Mouse (Mus musculus): ENCODE measurements around the gene Cebpe. TPM values are rescaled to one million over a fixed set of nuclear protein-coding genes. Genes with fewer than 3 reads are reported as not detected.

Cebpe gene
- total RNA-seq (2021): not detected

DNA sequence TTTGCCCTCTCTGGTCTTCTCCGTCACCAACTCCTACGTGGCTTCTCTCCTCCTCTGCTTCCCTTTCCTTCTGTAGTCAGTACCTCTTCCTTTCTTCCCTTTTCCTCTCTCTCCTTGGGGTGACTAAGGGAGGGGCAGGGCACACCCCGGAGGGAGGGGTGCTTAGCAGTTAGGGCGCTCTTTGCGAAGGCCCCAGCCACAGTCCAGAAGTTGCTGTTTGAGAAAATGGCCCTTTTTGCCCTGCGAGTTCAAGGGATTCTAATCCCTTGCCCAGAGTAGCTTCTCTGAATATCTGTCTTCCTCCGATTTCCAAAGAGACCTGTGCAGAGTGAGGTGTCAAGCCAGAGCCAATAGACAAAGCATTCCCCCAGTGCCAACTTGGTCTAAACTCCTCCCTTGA is at the start of gene Cebpe:
TSS of gene Cebpe (minus strand) at position 101 of the 400 bp plus-strand sequence.
- no peak for DNase-seq (ENCODE audit: extremely low spot score in 1 of 2, low spot score in 1 of 2)

- no peak for DNase-seq (ENCODE audit: extremely low spot score in 1 of 2, low spot score in 1 of 2)
Observed at GRCm38 (mm10) chr14:54756382-54756781, 44.4 kb upstream of the Cebpe start.

- DNase-seq (ENCODE audit: extremely low spot score in 1 of 2, low spot score in 1 of 2): no peak
Observed at GRCm38 (mm10) chr14:54754602-54755018, 42.6 kb upstream of the Cebpe start.

DNA sequence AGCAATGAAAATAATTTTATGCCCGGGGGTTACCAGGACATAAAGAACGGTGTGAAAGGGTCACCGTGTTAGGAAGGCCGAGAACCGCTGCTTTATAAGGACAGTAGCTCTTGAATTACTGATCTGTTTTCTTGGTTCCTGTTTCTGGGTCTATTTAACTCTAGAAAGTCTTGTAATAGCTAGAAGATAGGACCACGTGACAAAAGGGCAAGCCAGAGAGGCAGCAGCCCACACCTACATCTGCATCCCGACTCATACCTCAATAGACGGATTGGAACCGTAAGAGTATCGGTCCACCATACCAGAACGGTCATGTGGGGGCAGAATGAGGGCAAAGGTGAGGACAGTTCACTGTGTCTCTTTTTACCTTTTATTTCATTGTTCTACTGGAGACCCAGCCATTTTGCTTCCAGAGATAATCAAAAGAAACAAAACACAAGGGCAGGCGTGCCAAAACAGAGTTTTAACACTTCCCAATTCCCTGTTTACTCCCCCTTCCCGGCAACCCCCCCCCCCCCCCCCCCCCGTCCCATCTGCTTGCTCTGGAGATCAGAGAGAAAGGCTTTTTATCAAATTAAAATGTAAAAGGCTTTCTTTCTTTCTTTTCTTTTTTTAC is 42.1 kb upstream of the Cebpe start:
- DNase-seq (ENCODE audit: extremely low spot score in 1 of 2, low spot score in 1 of 2): no peak

DNA sequence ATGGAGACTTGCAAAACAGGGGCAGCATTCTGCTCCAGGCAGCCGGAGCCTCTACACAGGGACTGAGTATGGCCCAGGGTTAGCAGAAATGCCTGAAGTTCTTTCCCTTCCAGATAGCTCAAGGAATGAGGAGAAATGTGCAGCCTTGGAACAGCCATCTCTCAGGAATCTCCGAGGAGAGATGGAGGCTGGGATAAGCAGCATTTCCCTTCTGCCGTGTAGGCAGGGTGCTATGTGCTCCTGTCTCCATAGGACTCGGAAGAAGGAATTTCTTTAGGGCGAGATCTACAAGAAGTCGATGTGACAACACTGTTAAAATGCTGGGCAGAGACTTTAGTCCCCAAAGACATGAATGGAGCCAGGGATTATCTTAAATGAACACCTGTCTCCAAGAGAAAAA is 41.0 kb upstream of the Cebpe start:
- no peak for DNase-seq (ENCODE audit: extremely low spot score in 1 of 2, low spot score in 1 of 2)

- no peak for DNase-seq (ENCODE audit: extremely low spot score in 1 of 2, low spot score in 1 of 2)
Observed at GRCm38 (mm10) chr14:54751768-54752167, 39.8 kb upstream of the Cebpe start.

DNA sequence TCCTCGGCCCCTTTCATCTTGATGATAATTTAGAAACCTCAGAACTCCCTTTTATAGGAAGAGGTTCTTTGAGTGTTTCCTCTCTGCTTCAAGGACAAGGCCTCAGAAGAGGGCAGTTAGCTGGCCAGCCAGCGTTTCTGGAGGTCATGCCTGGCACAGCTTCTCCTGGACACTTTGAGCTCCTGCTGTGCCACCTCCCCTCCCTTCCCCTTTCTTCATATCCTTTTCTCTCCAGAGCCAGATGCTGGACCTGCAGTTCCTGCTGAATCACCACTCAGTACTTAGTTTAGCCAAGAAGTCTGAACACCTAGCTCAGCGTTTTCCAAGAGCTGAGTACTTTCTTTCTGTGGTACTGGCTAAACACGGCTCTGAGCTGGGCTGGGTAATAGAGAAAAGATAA is 37.3 kb upstream of the Cebpe start:
- DNase-seq (ENCODE audit: extremely low spot score in 1 of 2, low spot score in 1 of 2): no peak

GRCm38 (mm10) chr14:54747942-54748917 is 36.3 kb upstream of the Cebpe start:
- DNase-seq (ENCODE audit: extremely low spot score in 1 of 2, low spot score in 1 of 2): no peak

DNA sequence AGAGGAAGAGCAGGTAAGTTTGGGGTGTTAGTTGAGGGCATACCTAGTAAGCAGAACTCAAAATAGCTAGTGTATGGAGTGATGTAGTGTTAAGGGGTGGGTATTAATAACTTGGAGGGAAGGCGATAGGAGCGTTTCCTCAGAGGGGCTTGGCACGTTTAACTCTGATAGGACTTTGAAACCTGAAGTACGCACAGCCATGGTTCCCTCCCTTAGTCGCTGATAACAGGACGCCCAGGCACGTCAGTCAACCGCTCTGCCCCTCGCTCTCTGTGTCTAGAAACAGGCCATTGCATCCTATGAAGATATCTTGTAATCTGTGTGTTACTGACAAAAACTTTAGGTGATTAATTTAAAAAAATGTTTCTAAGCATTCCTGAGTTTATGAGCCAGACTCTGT is 34.1 kb upstream of the Cebpe start:
- no peak for DNase-seq (ENCODE audit: extremely low spot score in 1 of 2, low spot score in 1 of 2)

DNA sequence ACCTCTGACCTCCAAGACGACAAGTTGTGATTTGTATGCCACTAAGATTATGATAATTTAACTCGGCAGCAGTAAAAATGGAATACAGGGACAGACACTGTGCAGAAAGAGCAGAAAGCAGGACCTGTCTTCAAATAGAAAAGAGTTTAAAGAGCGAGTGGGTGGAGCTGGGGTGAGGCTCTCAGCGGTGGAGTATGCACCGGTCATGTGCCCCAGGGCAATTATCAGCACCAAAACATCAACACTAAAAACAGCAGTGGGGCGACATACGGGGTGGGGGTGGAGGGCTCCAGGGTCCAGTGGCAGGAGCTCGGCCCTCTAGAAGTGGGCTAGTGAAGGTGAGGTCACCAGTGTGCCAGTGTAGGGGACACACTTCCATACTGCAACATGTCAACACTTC is 32.5 kb upstream of the Cebpe start:
- no peak for DNase-seq (ENCODE audit: extremely low spot score in 1 of 2, low spot score in 1 of 2)

DNA sequence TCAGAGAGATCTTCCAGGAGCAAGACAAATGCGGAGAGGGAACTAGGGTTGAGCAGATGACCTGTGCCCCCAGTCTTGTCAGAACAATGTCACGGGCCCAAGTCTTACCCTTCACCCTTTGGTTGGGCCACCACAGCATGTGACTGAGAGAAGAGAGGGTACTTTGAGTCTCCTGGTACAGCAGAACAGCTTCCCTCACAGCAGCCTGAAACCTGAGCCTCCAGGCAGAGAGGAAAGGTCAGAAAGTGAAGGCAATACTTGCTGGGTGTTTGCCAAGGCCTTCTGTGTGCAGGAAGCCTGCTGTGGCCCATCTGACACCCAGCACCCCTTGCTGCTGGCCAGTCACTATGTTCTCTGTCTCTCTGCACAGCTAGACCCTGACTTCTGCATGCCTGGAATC is 30.4 kb upstream of the Cebpe start:
- DNase-seq (ENCODE audit: extremely low spot score in 1 of 2, low spot score in 1 of 2): no peak

DNA sequence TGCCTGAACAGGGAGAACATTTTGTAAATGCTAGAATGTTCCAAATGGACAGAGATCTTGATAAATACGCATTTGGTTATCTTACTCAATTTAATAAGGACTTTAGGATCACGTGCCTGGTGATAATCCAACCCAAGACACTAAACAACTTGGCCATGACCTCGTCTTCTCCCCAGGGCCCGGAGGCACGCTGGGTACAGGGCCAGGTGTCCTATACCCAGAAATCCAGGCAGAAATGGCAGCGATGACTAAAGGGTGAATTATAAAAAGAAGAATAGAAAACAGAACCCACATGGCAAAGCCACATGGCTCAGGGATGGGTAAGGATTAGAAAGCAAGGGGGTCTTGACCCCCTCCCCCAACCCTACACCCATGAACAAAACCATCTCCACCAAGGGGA is 29.7 kb upstream of the Cebpe start:
- no peak for DNase-seq (ENCODE audit: extremely low spot score in 1 of 2, low spot score in 1 of 2)

DNA sequence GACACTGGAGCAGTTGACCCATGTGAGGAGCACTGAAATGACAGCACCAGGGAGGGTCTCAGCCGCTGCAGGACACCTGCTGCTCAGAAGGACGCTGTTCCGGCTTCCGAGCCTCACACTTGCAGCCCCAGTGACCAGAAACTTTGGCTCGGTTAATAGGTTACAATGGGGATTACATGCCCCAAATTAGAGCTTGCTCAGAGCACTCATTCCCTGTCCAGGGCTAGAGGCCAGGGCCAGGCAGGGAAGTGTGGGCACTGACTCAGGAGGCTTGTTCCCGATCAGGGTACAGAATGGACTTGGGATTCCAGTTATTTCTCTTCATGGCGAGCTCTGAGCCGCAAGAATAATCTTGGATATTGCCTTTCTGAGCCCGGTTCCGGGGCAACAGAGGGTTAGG is 25.7 kb upstream of the Cebpe start:
- no peak for DNase-seq (ENCODE audit: extremely low spot score in 1 of 2, low spot score in 1 of 2)

DNA sequence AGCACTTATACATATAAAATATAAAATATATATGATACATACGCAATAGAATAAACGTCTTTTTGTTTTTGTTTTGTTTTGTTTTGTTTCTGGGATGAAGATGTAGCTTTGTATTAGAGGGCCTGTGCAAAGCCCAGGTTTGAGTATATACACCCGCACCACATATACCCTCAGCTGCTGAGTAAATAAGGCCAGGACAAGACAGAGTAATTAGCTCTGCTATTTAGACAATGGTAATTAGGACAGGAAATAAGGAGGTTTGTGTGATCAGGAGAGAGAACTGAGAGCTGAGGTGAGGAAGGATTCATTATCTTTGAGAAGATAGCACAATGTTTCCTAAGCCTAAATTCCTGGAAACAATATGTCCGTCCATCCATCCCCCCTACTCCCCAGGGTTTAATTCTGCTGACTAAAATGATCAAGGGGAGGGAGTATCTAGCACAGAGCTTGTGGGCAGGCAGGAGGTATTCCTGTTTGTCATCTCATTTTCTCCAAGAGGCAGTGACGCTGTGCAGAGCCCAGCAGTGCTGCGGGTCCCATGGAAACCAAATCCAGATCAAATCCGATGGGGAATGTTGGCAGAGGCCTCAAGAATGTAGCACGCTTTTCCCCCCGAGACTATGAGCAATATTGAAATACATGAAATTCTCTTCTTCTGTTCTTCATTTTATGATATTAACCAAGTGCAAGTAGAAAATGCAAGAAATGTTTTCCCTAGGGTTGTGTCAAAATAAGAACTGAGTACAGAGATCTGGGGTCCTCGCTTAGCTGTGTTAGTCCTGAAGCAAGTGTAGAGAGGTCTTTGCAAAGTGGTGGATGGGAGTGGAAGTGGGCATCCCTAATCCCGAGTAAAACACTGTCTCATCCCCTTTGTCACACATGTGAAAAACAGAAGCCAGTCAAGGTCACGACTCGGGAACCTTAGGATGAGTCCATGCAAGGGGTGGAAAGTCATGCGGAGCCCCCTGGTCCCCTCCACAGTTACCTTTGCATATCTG is 24.9 kb upstream of the Cebpe start:
- DNase-seq (ENCODE audit: extremely low spot score in 1 of 2, low spot score in 1 of 2): no peak

DNA sequence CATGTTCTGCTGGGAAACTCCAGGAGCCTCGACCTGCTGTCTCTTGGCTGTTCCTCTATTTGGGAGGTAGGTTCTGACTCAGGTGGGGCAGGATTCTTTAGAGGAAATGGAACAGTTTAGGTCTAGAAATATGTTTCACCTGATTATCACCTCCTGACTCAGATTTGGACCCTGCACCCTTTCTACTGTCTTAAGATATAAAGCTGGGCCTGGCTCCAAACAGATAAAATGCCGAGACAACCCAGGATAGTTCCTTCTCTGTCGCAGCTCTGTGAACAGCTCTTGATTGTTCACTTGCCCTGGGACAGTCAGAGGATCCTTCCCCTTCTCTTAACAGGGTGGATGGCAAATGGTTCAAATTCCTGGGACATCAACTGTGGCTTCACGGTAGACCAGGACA is 23.2 kb upstream of the Cebpe start:
- DNase-seq (ENCODE audit: extremely low spot score in 1 of 2, low spot score in 1 of 2): no peak

DNA sequence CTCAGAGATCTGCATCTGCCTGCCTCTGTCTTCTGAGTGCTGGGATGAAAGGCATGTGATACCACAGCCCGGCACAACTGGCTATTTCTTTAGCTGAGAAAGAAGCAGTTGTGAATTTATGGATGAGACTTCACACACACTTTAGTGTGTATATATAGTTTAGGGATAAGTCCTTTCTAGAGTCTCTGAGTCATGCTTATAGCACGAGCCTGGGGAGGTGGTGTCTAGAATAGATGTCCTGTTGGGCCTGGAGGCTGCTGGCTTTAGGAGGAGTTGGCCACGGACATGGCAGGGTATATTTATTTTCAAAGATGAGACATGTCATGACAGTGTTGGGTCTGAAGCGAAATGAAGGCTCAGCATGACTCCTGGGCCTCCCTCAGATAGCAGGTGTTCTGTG is 22.0 kb upstream of the Cebpe start:
- no peak for DNase-seq (ENCODE audit: extremely low spot score in 1 of 2, low spot score in 1 of 2)

DNA sequence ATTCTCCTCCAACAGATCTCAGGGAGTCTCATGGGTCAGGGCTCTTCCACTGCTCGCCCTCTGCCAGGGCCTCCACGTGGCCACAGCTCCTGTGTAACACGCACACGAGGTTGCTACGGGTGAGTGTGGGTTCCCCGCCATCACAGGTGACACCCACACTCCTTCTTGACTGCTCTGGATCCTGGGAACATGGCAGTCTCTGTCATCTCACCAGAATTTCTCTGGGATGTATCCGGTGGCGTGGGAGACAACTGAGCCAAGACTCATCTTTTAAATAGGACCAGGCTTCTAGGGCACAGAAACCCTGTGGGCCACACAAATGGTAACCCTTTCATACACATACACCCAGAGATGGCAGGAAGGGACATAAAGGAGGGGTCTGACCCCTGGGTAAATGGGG is 20.2 kb upstream of the Cebpe start:
- no peak for DNase-seq (ENCODE audit: extremely low spot score in 1 of 2, low spot score in 1 of 2)

GRCm38 (mm10) chr14:54730305-54730704 is 18.3 kb upstream of the Cebpe start:
- DNase-seq (ENCODE audit: extremely low spot score in 1 of 2, low spot score in 1 of 2): no peak

- DNase-seq (ENCODE audit: extremely low spot score in 1 of 2, low spot score in 1 of 2): no peak
Observed at GRCm38 (mm10) chr14:54728823-54729653, 17.1 kb upstream of the Cebpe start.

DNA sequence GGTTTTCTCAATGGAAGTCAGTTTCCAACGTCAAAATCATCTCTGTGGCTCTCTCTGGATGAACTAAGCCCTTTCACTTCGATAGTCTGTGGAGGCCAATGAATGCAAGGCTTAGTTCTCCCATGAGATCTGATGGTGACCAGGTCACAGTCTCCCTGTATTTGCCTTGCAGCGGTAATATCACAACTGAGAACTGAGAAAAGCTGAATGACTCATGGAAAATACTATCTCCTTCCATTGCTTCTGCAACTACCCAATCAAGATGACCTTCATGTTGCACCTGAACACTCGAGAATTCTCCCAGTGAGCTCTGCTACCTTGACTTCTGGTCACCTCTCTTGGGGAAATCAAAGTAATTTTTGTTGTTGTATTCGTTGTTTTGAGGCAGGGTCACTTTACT is 15.6 kb upstream of the Cebpe start:
- DNase-seq (ENCODE audit: extremely low spot score in 1 of 2, low spot score in 1 of 2): no peak

All from layer of hippocampus, postnatal 25 days (tissue).